Mouse (Mus musculus) testis, adult 2 months (tissue): Measurements from ENCODE around the gene Tnfrsf1b. TPM values are rescaled to one million over a fixed set of nuclear protein-coding genes. Genes with fewer than 3 reads are reported as not detected.

Experiments used
- H3K27ac ChIP-seq: fragments of 200-500 bp; 2 replicates; pipeline ENCODE4 v1.5.1; 2012; ENCODE audit warnings: low read depth, low read length; ENCODE audit not compliant: control insufficient read depth, insufficient read depth
- H3K27me3 ChIP-seq: fragments of 200-500 bp; 2 replicates; pipeline ENCODE4 v1.6.1; 2012; ENCODE audit warnings: mild to moderate bottlenecking, low read length, moderate library complexity; ENCODE audit not compliant: control insufficient read depth, insufficient read depth
- H3K36me3 ChIP-seq: fragments of 200-500 bp; 2 replicates; pipeline ENCODE4 v1.6.1; 2012; ENCODE audit warnings: mild to moderate bottlenecking, low read length; ENCODE audit not compliant: control insufficient read depth, insufficient read depth
- H3K4me1 ChIP-seq: fragments of 200-500 bp; 2 replicates; pipeline ENCODE4 v1.6.1; 2012; ENCODE audit warnings: low read length; ENCODE audit not compliant: control insufficient read depth, insufficient read depth
- H3K4me3 ChIP-seq: fragments of 200-500 bp; 2 replicates; pipeline ENCODE4 v1.5.1; 2012; ENCODE audit warnings: low read depth, mild to moderate bottlenecking, low read length, moderate library complexity, mixed read lengths; ENCODE audit not compliant: control insufficient read depth
- CTCF ChIP-seq: fragments of 200-500 bp; IDR thresholded peaks from 2 replicates; pipeline ENCODE4 v1.5.1; 2012; ENCODE audit warnings: low read depth, mild to moderate bottlenecking, inconsistent platforms, low read length, moderate library complexity; ENCODE audit not compliant: control insufficient read depth, insufficient read depth, insufficient replicate concordance
- POLR2A ChIP-seq: fragments of 200-500 bp; IDR thresholded peaks from 2 replicates; pipeline ENCODE4 v1.6.1; 2012; ENCODE audit warnings: low read depth, mild to moderate bottlenecking, inconsistent platforms, low read length, moderate library complexity; ENCODE audit not compliant: control insufficient read depth
- polyA plus RNA-seq: library from polyadenylated mRNA; depleted of rRNA; stranded (reverse); fragments of >200 nt; gene quantifications from 2 replicates; pipeline ENCODE4 v1.2.3, GENCODE M21; 2012

Tnfrsf1b gene
- polyA plus RNA-seq, 1 experiment = 0.96 TPM

DNA sequence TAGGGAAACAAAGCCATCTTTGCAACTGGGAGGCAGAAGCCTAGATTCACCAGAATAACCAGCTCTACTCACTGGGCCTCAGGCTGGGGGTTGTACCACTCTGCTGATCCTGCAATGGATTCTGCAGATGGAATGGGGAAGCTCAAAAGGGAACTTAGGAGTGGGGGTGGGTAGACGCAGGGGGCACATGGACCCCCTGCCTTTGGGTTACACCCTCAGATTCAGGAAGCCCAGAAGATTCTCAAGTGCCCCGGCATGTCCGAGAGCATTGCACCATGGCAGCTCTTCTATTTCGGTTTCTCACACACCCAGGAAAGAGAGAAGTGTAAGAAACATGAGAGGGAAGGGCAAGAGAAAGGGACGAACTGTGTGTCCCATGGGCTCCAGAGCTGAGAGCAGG is 23.5 kb upstream of the Tnfrsf1b start:
- H3K4me1 ChIP-seq = no peaks in the 10 kb centered on the region

GRCm38 (mm10) chr4:145267631-145268110 is 21.0 kb upstream of the Tnfrsf1b start:
- no peaks in the 10 kb centered on the region for H3K36me3 ChIP-seq
- no peaks in the 10 kb centered on the region for H3K4me1 ChIP-seq
- TF ChIP-seq CTCF = no peak
- no peak for TF ChIP-seq POLR2A
- H3K4me3 ChIP-seq = no peak overlapping the region
- no peak overlapping the region for H3K27ac ChIP-seq
- no peaks in the 10 kb centered on the region for H3K27me3 ChIP-seq

More for the DNA sequence above, 23.5 kb upstream of the Tnfrsf1b start:
- no peak overlapping the region for H3K27ac ChIP-seq
- no peaks in the 10 kb centered on the region for H3K36me3 ChIP-seq
- no peak overlapping the region for H3K4me3 ChIP-seq
- TF ChIP-seq CTCF = no peak
- TF ChIP-seq POLR2A = no peak
- no peaks in the 10 kb centered on the region for H3K27me3 ChIP-seq

DNA sequence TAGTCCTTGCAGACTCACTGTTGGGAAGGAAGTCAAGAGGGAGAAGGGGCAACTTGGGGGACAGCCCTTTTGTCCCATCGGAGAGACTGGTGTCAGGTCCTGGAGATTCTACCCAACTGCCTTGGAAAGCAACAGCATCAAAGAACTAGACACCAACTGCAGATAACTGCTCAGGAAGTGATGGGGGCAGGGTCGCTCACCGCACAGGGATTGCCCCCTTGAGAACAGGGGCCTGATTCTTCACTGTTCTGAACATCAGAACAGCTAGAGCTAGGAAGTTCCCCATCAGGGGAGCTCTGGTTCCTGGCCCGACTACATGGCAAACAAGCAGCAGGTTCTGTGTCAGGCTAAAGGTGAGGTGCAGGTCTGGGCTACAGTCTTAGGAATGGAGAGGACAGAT is 19.8 kb upstream of the Tnfrsf1b start:
- Histone ChIP-seq H3K4me1 (no peaks in the 10 kb centered on the region), H3K27me3 (no peaks in the 10 kb centered on the region), H3K36me3 (no peaks in the 10 kb centered on the region), H3K27ac (no peak overlapping the region), H3K4me3 (no peak overlapping the region)
- TF ChIP-seq CTCF (no peak), POLR2A (no peak)

- Histone ChIP-seq H3K36me3 (no peaks in the 10 kb centered on the region), H3K27ac (no peak overlapping the region), H3K4me1 (no peaks in the 10 kb centered on the region), H3K27me3 (no peaks in the 10 kb centered on the region), H3K4me3 (no peak overlapping the region)
- TF ChIP-seq POLR2A = no peak
- no peak for TF ChIP-seq CTCF
These were observed 18.1 kb upstream of the Tnfrsf1b start for GRCm38 (mm10) chr4:145264761-145265160.

DNA sequence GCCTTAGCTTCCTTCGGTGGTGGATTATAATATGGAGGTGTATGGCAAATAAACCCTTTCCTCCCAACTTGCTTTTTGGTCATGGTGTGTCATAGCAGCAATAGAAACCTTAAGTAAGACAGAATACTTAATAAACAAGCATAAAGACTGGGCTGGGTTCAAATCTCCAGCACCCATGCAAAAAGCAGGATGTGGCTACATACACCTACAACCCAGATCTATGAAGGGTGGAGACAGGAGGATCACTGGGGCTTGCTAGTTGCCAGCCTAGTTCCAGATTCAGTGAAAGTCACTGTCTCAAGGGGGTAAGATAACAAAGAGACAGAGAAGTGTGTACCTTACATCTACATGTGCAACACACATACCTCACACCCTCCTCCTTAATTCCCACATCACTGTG is 16.9 kb upstream of the Tnfrsf1b start:
- Histone ChIP-seq H3K27me3 (no peaks in the 10 kb centered on the region), H3K36me3 (no peaks in the 10 kb centered on the region), H3K27ac (no peak overlapping the region), H3K4me1 (no peaks in the 10 kb centered on the region), H3K4me3 (no peak overlapping the region)
- no peak for TF ChIP-seq POLR2A
- TF ChIP-seq CTCF = no peak

DNA sequence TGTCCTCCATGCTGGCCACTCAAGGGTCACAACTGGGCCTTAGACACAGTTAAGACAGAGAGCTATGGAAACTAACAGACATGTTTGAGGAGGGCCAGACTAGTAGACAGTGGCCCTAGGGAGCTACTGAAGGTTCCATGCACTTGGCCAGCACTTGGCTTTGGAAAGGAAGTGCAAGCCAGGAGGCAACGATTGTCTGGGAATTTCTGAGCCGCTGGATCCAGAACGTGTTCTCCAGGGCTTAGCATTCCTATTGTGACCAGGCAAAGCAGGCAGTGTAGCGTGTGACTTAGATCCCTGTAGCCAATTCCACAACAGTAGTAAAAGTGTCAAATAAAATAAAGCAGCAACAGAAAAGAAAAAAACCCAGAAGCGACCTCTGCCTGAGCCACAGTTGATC is 14.1 kb upstream of the Tnfrsf1b start:
- H3K4me1 ChIP-seq = no peaks in the 10 kb centered on the region
- no peak for TF ChIP-seq CTCF
- TF ChIP-seq POLR2A = no peak
- no peaks in the 10 kb centered on the region for H3K27me3 ChIP-seq
- no peak overlapping the region for H3K4me3 ChIP-seq
- H3K36me3 ChIP-seq = no peaks in the 10 kb centered on the region
- H3K27ac ChIP-seq = no peak overlapping the region

- Histone ChIP-seq H3K27me3 (no peaks in the 10 kb centered on the region), H3K36me3 (no peaks in the 10 kb centered on the region), H3K4me3 (no peak overlapping the region), H3K27ac (no peak overlapping the region), H3K4me1 (no peaks in the 10 kb centered on the region; the same call in 1 of the 2 replicates)
- TF ChIP-seq CTCF = no peak
- TF ChIP-seq POLR2A = no peak
These were observed 11.2 kb upstream of the Tnfrsf1b start for GRCm38 (mm10) chr4:145257751-145258434.
